Mouse (Mus musculus) midbrain, embryonic 16.5 days (tissue): ENCODE measurements around the gene Pwwp2b. TPM values are rescaled to one million over a fixed set of nuclear protein-coding genes. Genes with fewer than 3 reads are reported as not detected.

Experiments
- ATAC-seq: fragments of 200-750 bp; cut with Nextera tagmentation; 2 replicates; pipeline ENCODE4 v1.8.0; 2017; ENCODE audit warnings: moderate TSS enrichment
- H3K27ac ChIP-seq: fragments of 300-500 bp; sonication (generic); 2 replicates; pipeline ENCODE4 v1.5.1; 2014; ENCODE audit warnings: mild to moderate bottlenecking, low read length, mixed read lengths
- H3K27me3 ChIP-seq: fragments of 300-500 bp; sonication (generic); 2 replicates; pipeline ENCODE4 v1.6.1; 2014; ENCODE audit warnings: low read depth, low read length, mixed read lengths; ENCODE audit not compliant: control insufficient read depth, insufficient read depth
- H3K36me3 ChIP-seq: fragments of 300-500 bp; sonication (generic); 2 replicates; pipeline ENCODE4 v1.6.1; 2014; ENCODE audit warnings: mild to moderate bottlenecking, low read length, moderate library complexity, mixed read lengths; ENCODE audit not compliant: control insufficient read depth, insufficient read depth
- H3K4me1 ChIP-seq: fragments of 300-500 bp; sonication (generic); 2 replicates; pipeline ENCODE4 v1.6.1; 2014; ENCODE audit warnings: mild to moderate bottlenecking, low read length, mixed read lengths; ENCODE audit not compliant: control insufficient read depth, insufficient read depth
- H3K4me2 ChIP-seq: fragments of 300-500 bp; sonication (generic); 2 replicates; pipeline ENCODE4 v1.6.1; 2014; ENCODE audit warnings: mild to moderate bottlenecking, low read length, mixed read lengths
- H3K4me3 ChIP-seq: fragments of 300-500 bp; sonication (generic); 2 replicates; pipeline ENCODE4 v1.5.1; 2014; ENCODE audit warnings: low read depth, mild to moderate bottlenecking, low read length, moderate library complexity, mixed read lengths
- H3K9ac ChIP-seq: fragments of 300-500 bp; sonication (generic); 2 replicates; pipeline ENCODE4 v1.6.1; 2014; ENCODE audit warnings: low read depth, low read length, mixed read lengths
- H3K9me3 ChIP-seq: fragments of 300-500 bp; sonication (generic); replicated peaks from 2 replicates; pipeline ENCODE4 v1.6.1; 2014; ENCODE audit warnings: mild to moderate bottlenecking, low read length, mixed read lengths; ENCODE audit not compliant: control insufficient read depth, poor library complexity, severe bottlenecking
- WGBS: fragments of 180-500 bp; shearing (Covaris S2); extraction: QIAGEN DNeasy Blood & Tissue Kit; methylation state at CpG from one replicate; pipeline ENCODE4 v1.1.7; 2014; 5-methylcytosine and 5-hydroxymethylcytosine counted together
- polyA plus RNA-seq: library from polyadenylated mRNA; unstranded; fragments of >200 nt; fragmentation: Nextera tagmentation; extraction: Ambion mirVana; gene quantifications from 2 replicates; pipeline ENCODE4 v1.2.1, GENCODE M21; 2015

The Pwwp2b gene
- polyA plus RNA-seq, 1 experiment from 2014 or later, result 4.4 TPM

DNA sequence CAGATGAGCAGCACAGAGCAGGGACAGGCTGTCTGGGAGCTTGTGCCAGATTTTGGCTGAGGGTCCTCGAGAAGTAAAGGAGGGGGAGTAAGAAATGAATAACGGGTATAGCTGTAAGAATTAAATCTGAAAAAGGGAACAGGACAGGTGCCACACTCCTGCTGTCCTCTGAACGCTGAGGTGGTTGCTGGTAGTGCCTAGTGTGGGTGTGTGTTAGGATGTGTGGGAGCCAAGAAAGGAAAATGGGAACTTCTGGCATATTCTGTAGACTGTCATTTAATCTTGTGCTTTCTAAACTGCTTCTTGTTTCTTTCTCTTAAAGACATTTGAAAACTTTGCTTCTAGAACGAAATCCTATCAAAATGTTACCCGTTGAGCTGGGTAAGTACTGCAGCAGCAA is 27.2 kb upstream of the Pwwp2b start:
- Histone ChIP-seq H3K4me1 (no peaks in the 10 kb centered on the region), H3K36me3 (no peaks in the 10 kb centered on the region), H3K4me3 (no peak overlapping the region), H3K4me2 (no peak overlapping the region), H3K9me3 (no peaks in the 10 kb centered on the region), H3K27ac (no peak overlapping the region), H3K27me3 (no peaks in the 10 kb centered on the region), H3K9ac (no peak overlapping the region)
- WGBS, result 86% methylated on average over 5 of the region's 5 CpGs
- ATAC-seq, result no peak

DNA sequence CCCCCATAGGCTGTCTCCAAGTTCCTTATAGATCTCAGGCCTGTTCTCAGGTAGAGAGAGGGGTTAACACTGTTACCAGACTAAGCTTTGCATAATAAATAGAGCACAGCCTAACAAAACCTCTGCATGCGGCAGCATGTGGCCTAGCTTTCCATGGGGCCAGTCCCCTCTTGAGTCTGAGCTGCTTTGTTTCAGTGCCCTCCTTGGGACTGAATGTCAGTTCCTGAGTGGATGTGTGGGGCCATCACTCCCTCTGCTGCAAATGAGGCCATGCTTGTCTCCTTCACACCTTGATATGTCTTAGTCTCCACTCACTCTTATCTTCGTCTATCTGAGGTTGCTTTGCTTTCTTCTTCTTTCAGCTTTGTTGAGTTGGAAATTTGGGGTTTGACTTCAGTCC is 26.4 kb upstream of the Pwwp2b start:
- Histone ChIP-seq H3K4me2 (no peak overlapping the region), H3K27ac (no peak overlapping the region), H3K36me3 (no peaks in the 10 kb centered on the region), H3K9me3 (no peaks in the 10 kb centered on the region), H3K9ac (no peak overlapping the region), H3K4me3 (no peak overlapping the region), H3K27me3 (no peaks in the 10 kb centered on the region), H3K4me1 (no peaks in the 10 kb centered on the region)
- WGBS, result 34% methylated on average over 2 of the region's 2 CpGs
- ATAC-seq, result no peak

GRCm38 (mm10) chr7:139222341-139222740 is 25.9 kb upstream of the Pwwp2b start:
- no peak overlapping the region for H3K4me3 ChIP-seq

DNA sequence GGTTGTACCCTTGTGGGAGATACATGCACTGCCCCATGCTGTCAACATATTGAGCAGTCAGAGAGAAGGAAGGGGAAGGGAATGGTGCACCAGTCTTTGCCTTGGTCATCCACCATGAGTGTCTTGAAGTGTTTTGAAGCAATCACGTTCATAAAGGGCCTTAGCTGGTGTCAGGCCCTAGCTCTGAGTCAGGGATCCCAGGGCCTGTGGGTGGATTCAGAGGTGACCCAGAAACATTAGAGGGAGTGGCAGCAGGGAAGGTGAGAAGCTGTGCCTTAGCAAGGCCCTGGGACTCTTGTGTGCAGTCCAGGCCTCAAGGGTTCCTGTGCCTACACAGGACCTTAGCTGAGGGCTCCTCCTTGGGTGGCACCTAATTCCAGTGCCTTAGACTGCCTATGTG is 24.2 kb upstream of the Pwwp2b start:
- no peak overlapping the region for H3K9ac ChIP-seq
- no peaks in the 10 kb centered on the region for H3K4me1 ChIP-seq
- no peak overlapping the region for H3K4me3 ChIP-seq
- WGBS, result 86% methylated on average over 1 of the region's 1 CpGs
- H3K9me3 ChIP-seq, result no peaks in the 10 kb centered on the region
- ATAC-seq, result no peak
- H3K36me3 ChIP-seq, result no peaks in the 10 kb centered on the region
- H3K4me2 ChIP-seq, result no peak overlapping the region
- no peaks in the 10 kb centered on the region for H3K27me3 ChIP-seq
- no peak overlapping the region for H3K27ac ChIP-seq

More at GRCm38 (mm10) chr7:139222341-139222740, 25.9 kb upstream of the Pwwp2b start:
- Histone ChIP-seq H3K9me3 (no peaks in the 10 kb centered on the region), H3K27me3 (no peaks in the 10 kb centered on the region), H3K4me1 (no peaks in the 10 kb centered on the region), H3K36me3 (no peaks in the 10 kb centered on the region), H3K27ac (no peak overlapping the region), H3K9ac (no peak overlapping the region), H3K4me2 (no peak overlapping the region)
- no peak for ATAC-seq
- WGBS, result 63% methylated on average over 4 of the region's 4 CpGs

GRCm38 (mm10) chr7:139224725-139225124 is 23.6 kb upstream of the Pwwp2b start:
- 89% methylated on average over 8 of the region's 8 CpGs for WGBS
- no peaks in the 10 kb centered on the region for H3K9me3 ChIP-seq
- no peaks in the 10 kb centered on the region for H3K27me3 ChIP-seq
- H3K27ac ChIP-seq, result no peak overlapping the region
- H3K4me3 ChIP-seq, result no peak overlapping the region
- no peak overlapping the region for H3K4me2 ChIP-seq
- H3K4me1 ChIP-seq, result no peaks in the 10 kb centered on the region
- no peak overlapping the region for H3K9ac ChIP-seq
- no peaks in the 10 kb centered on the region for H3K36me3 ChIP-seq
- ATAC-seq, result no peak

DNA sequence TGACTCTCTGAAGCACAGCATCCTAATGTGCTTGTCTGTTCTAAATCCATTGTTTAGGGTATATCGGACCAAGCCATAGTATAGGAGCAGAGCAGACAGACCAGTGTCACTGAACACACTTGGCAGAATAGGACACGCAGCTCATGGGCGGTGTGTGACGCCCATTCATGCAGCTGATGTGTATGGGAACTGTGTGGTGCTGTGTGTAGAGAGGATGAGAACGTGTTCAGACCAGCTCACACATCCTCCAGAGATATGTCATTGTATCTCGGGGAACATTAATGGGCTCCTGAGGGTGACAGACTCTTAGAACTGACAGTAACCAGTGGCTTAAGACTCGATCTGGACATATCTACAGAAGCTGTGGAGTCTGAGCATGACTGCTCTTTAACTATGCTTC is 21.9 kb upstream of the Pwwp2b start:
- H3K27ac ChIP-seq, result no peak overlapping the region
- H3K4me3 ChIP-seq, result no peak overlapping the region
- H3K36me3 ChIP-seq, result no peaks in the 10 kb centered on the region
- ATAC-seq, result no peak
- WGBS, result 88% methylated on average over 7 of the region's 7 CpGs
- H3K9me3 ChIP-seq, result no peaks in the 10 kb centered on the region
- H3K4me2 ChIP-seq, result no peak overlapping the region
- no peaks in the 10 kb centered on the region for H3K27me3 ChIP-seq
- no peak overlapping the region for H3K9ac ChIP-seq
- no peaks in the 10 kb centered on the region for H3K4me1 ChIP-seq

GRCm38 (mm10) chr7:139228447-139229171 is 19.7 kb upstream of the Pwwp2b start:
- ATAC-seq, result no peak
- no peaks in the 10 kb centered on the region for H3K4me1 ChIP-seq
- H3K4me2 ChIP-seq, result no peak overlapping the region
- H3K9ac ChIP-seq, result no peak overlapping the region
- no peaks in the 10 kb centered on the region for H3K27me3 ChIP-seq
- no peak overlapping the region for H3K27ac ChIP-seq
- no peaks in the 10 kb centered on the region for H3K9me3 ChIP-seq
- no peaks in the 10 kb centered on the region for H3K36me3 ChIP-seq
- 85% methylated on average over 6 of the region's 6 CpGs for WGBS
- H3K4me3 ChIP-seq, result no peak overlapping the region

DNA sequence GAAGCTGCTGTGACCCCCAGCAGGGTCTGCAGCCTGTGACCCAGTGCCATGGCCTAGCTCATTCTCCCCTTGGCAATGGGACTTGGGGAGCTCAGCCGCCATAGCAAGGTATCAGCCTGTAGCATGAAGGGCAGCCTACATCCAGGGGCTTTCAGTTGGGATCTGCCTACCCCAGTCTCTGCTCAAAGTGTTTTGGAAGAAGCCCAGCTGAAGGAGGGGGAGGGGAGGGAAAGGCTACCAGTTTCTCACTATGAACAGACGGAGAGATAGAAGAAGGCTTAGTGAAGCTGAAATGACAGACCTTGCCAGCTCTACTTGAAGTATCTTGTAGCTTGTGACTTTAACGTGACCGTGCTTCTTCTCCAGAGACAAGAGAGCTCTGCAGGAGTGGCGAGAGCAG is 18.4 kb upstream of the Pwwp2b start:
- 75% methylated on average over 5 of the region's 5 CpGs for WGBS

GRCm38 (mm10) chr7:139230241-139230640 is 18.0 kb upstream of the Pwwp2b start:
- no peak overlapping the region for H3K9ac ChIP-seq
- no peaks in the 10 kb centered on the region for H3K27me3 ChIP-seq
- WGBS, result 77% methylated on average over 12 of the region's 12 CpGs
- no peaks in the 10 kb centered on the region for H3K36me3 ChIP-seq
- H3K4me3 ChIP-seq, result no peak overlapping the region
- no peak for ATAC-seq
- peaks cover 7% of the 10 kb centered on the region for H3K4me1 ChIP-seq
- H3K4me2 ChIP-seq, result no peak overlapping the region
- no peaks in the 10 kb centered on the region for H3K9me3 ChIP-seq
- no peak overlapping the region for H3K27ac ChIP-seq

More for the DNA sequence above, 18.4 kb upstream of the Pwwp2b start:
- Histone ChIP-seq H3K4me2 (no peak overlapping the region), H3K9me3 (no peaks in the 10 kb centered on the region), H3K36me3 (no peaks in the 10 kb centered on the region), H3K27ac (no peak overlapping the region), H3K4me3 (no peak overlapping the region), H3K9ac (no peak overlapping the region), H3K4me1 (peaks cover 7% of the 10 kb centered on the region), H3K27me3 (no peaks in the 10 kb centered on the region)
- no peak for ATAC-seq
